Mouse (Mus musculus) embryonic facial prominence, embryonic 14.5 days (tissue): ENCODE data around the gene Cpt1a. TPM values are rescaled to one million over a fixed set of nuclear protein-coding genes. Genes with fewer than 3 reads are reported as not detected.

Experiments used
- ATAC-seq: fragments of 200-750 bp; cut with Nextera tagmentation; 2 replicates; pipeline ENCODE4 v1.8.0; 2017; ENCODE audit warnings: low read depth, moderate number of reproducible peaks, moderate TSS enrichment
- DNase-seq: peaks from one replicate; pipeline ENCODE4 v3.0.0-alpha.2; 2015; ENCODE audit warnings: low spot score
- H3K27ac ChIP-seq: fragments of 300-500 bp; sonication (generic); replicated peaks from 2 replicates; pipeline ENCODE4 v1.5.1; 2014; ENCODE audit warnings: low read depth, mild to moderate bottlenecking, low read length, moderate library complexity
- H3K27me3 ChIP-seq: fragments of 300-500 bp; sonication (generic); replicated peaks from 2 replicates; pipeline ENCODE4 v1.6.1; 2014; ENCODE audit warnings: low read length; ENCODE audit not compliant: control insufficient read depth, insufficient read depth
- H3K36me3 ChIP-seq: fragments of 300-500 bp; sonication (generic); 2 replicates; pipeline ENCODE4 v1.6.1; 2014; ENCODE audit warnings: low read length, mixed read lengths; ENCODE audit not compliant: control insufficient read depth, insufficient read depth
- H3K4me1 ChIP-seq: fragments of 300-500 bp; sonication (generic); 2 replicates; pipeline ENCODE4 v1.6.1; 2014; ENCODE audit warnings: antibody characterized with exemption, low read length; ENCODE audit not compliant: control insufficient read depth, insufficient read depth
- H3K4me2 ChIP-seq: fragments of 300-500 bp; sonication (generic); 2 replicates; pipeline ENCODE4 v1.6.1; 2014; ENCODE audit warnings: low read depth, mild to moderate bottlenecking, low read length, moderate library complexity, mixed read lengths
- H3K4me3 ChIP-seq: fragments of 300-500 bp; sonication (generic); 2 replicates; pipeline ENCODE4 v1.5.1; 2014; ENCODE audit warnings: low read depth, mild to moderate bottlenecking, low read length
- H3K9ac ChIP-seq: fragments of 300-500 bp; sonication (generic); 2 replicates; pipeline ENCODE4 v1.6.1; 2014; ENCODE audit warnings: low read depth, mild to moderate bottlenecking, low read length, moderate library complexity, mixed read lengths
- H3K9me3 ChIP-seq: fragments of 300-500 bp; sonication (generic); 2 replicates; pipeline ENCODE4 v1.6.1; 2016; ENCODE audit warnings: low read length; ENCODE audit not compliant: control insufficient read depth
- WGBS: fragments of 180-500 bp; shearing (Covaris S2); extraction: QIAGEN DNeasy Blood & Tissue Kit; methylation state at CpG from one replicate; pipeline ENCODE4 v1.1.7; 2014; 5-methylcytosine and 5-hydroxymethylcytosine counted together
- polyA plus RNA-seq: library from polyadenylated mRNA; unstranded; fragments of >200 nt; fragmentation: Nextera tagmentation; extraction: Ambion mirVana; gene quantifications from 2 replicates; pipeline ENCODE4 v1.2.1, GENCODE M21; 2014

Cpt1a gene
- polyA plus RNA-seq, 1 experiment from 2014 or later, result 16.5 TPM

- Histone ChIP-seq H3K9ac (no peak overlapping the region), H3K4me2 (no peak overlapping the region), H3K4me1 (no peaks in the 10 kb centered on the region), H3K4me3 (no peak overlapping the region), H3K9me3 (no peaks in the 10 kb centered on the region), H3K36me3 (no peaks in the 10 kb centered on the region), H3K27me3 (no peaks in the 10 kb centered on the region), H3K27ac (no peak overlapping the region)
- DNase-seq (no peak), ATAC-seq (no peak; the same call in 1 of the 2 replicates)
- WGBS, result 73% methylated on average over 17 of the region's 17 CpGs
These were observed 11.8 kb downstream of the Cpt1a start for GRCm38 (mm10) chr19:3333694-3334515.

GRCm38 (mm10) chr19:3334550-3334949 is 12.4 kb downstream of the Cpt1a start:
- no peak overlapping the region for H3K27ac ChIP-seq
- ATAC-seq (no peak), DNase-seq (no peak)
- H3K9me3 ChIP-seq, result no peaks in the 10 kb centered on the region
- no peak overlapping the region for H3K4me3 ChIP-seq
- H3K27me3 ChIP-seq, result no peaks in the 10 kb centered on the region
- no peak overlapping the region for H3K9ac ChIP-seq
- WGBS, result 90% methylated on average over 4 of the region's 4 CpGs
- no peaks in the 10 kb centered on the region for H3K4me1 ChIP-seq
- no peaks in the 10 kb centered on the region for H3K36me3 ChIP-seq
- no peak overlapping the region for H3K4me2 ChIP-seq

GRCm38 (mm10) chr19:3335917-3336316 is 13.8 kb downstream of the Cpt1a start:
- no peak for ATAC-seq
- Histone ChIP-seq H3K4me3 (no peak overlapping the region), H3K36me3 (no peaks in the 10 kb centered on the region), H3K9me3 (no peaks in the 10 kb centered on the region), H3K4me1 (no peaks in the 10 kb centered on the region), H3K9ac (no peak overlapping the region), H3K27ac (no peak overlapping the region), H3K4me2 (no peak overlapping the region), H3K27me3 (no peaks in the 10 kb centered on the region)
- DNase-seq, result no peak
- 63% methylated on average over 1 of the region's 1 CpGs for WGBS

- no peaks in the 10 kb centered on the region for H3K9me3 ChIP-seq
- H3K36me3 ChIP-seq, result no peaks in the 10 kb centered on the region
- H3K27ac ChIP-seq, result no peak overlapping the region
- DNase-seq (no peak), ATAC-seq (peak; percentile 26; the same call in 1 of the 2 replicates)
- no peaks in the 10 kb centered on the region for H3K4me1 ChIP-seq
- no peak overlapping the region for H3K4me2 ChIP-seq
- no peaks in the 10 kb centered on the region for H3K27me3 ChIP-seq
- 58% methylated on average over 8 of the region's 8 CpGs for WGBS
- no peak overlapping the region for H3K9ac ChIP-seq
- no peak overlapping the region for H3K4me3 ChIP-seq
These were observed 14.5 kb downstream of the Cpt1a start for GRCm38 (mm10) chr19:3336485-3337255.

GRCm38 (mm10) chr19:3339187-3339586 is 17.1 kb downstream of the Cpt1a start:
- H3K27ac ChIP-seq, result no peak overlapping the region
- no peaks in the 10 kb centered on the region for H3K27me3 ChIP-seq
- 85% methylated on average over 8 of the region's 8 CpGs for WGBS
- H3K9ac ChIP-seq, result no peak overlapping the region
- no peak overlapping the region for H3K4me2 ChIP-seq
- H3K4me1 ChIP-seq, result no peaks in the 10 kb centered on the region
- ATAC-seq (no peak), DNase-seq (no peak)
- H3K4me3 ChIP-seq, result no peak overlapping the region
- no peaks in the 10 kb centered on the region for H3K36me3 ChIP-seq
- H3K9me3 ChIP-seq, result no peaks in the 10 kb centered on the region

GRCm38 (mm10) chr19:3341021-3341420 is 18.9 kb downstream of the Cpt1a start:
- Histone ChIP-seq H3K9me3 (no peaks in the 10 kb centered on the region), H3K9ac (no peak overlapping the region), H3K4me3 (no peak overlapping the region), H3K27ac (no peak overlapping the region), H3K27me3 (no peaks in the 10 kb centered on the region), H3K36me3 (no peaks in the 10 kb centered on the region), H3K4me1 (no peaks in the 10 kb centered on the region), H3K4me2 (no peak overlapping the region)
- WGBS, result 77% methylated on average over 3 of the region's 3 CpGs
- no peak for ATAC-seq
- DNase-seq, result no peak

GRCm38 (mm10) chr19:3343929-3344328 is 21.8 kb downstream of the Cpt1a start:
- WGBS, result 77% methylated on average over 3 of the region's 3 CpGs
- 0 out of 2 replicates have a peak, but pooled peaks cover 6% of the 10 kb centered on the region for H3K9me3 ChIP-seq
- H3K4me3 ChIP-seq, result no peak overlapping the region
- H3K4me1 ChIP-seq, result no peaks in the 10 kb centered on the region
- no peak overlapping the region for H3K9ac ChIP-seq
- no peaks in the 10 kb centered on the region for H3K27me3 ChIP-seq
- no peaks in the 10 kb centered on the region for H3K36me3 ChIP-seq
- no peak overlapping the region for H3K27ac ChIP-seq
- ATAC-seq (no peak), DNase-seq (no peak)
- no peak overlapping the region for H3K4me2 ChIP-seq

- H3K4me3 ChIP-seq, result no peak overlapping the region
- DNase-seq (no peak), ATAC-seq (no peak)
- no peak overlapping the region for H3K9ac ChIP-seq
- no peak overlapping the region for H3K27ac ChIP-seq
- H3K9me3 ChIP-seq, result 0 out of 2 replicates have a peak, but pooled peaks cover 6% of the 10 kb centered on the region
- 0 out of 2 replicates have a peak, but pooled peaks cover 2% of the 10 kb centered on the region for H3K36me3 ChIP-seq
- no peaks in the 10 kb centered on the region for H3K27me3 ChIP-seq
- no peaks in the 10 kb centered on the region for H3K4me1 ChIP-seq
- 83% methylated on average over 8 of the region's 8 CpGs for WGBS
- H3K4me2 ChIP-seq, result no peak overlapping the region
These were observed 22.8 kb downstream of the Cpt1a start for GRCm38 (mm10) chr19:3344636-3345544.
